Mouse (Mus musculus) central nervous system, embryonic 14 days (tissue): ENCODE measurements around the gene Btbd35f4. TPM values are rescaled to one million over a fixed set of nuclear protein-coding genes. Genes with fewer than 3 reads are reported as not detected.

Experiments
- polyA plus RNA-seq: library from polyadenylated mRNA; depleted of rRNA; stranded (reverse); fragments of >200 nt; gene quantifications from 2 replicates; pipeline ENCODE4 v1.2.3, GENCODE M21; 2012; rRNA removed

Btbd35f4 gene
- polyA plus RNA-seq, result not detected in 2 replicates

GRCm38 (mm10) chrX:4800196-4800595 is at the start of gene Btbd35f4:
Btbd35f4 (plus strand) TSS chrX:4800496.

Other genes starting within 250 kb of the Btbd35f4 start
- gene Btbd35f27, start 151.6 kb downstream of the Btbd35f4 start, polyA plus RNA-seq, result not detected in 2 replicates